Mouse (Mus musculus) mouse embryonic stem cell (cell line): ENCODE data around the gene Ak3.

ENCODE experiments used
- in situ Hi-C, 2 experiments: fragments of 300-500 bp; cut with MboI; formaldehyde crosslinking; loops; 1 replicate in 1 of 2; 3 replicates in 1 of 2; pipeline ENCODE4 v1.14.3; 2019 to 2020; ENCODE audit warnings: low sequenced_read_pairs in 2 of 2, low pct_unique_long_range_greater_than_20kb in 1 of 2, mixed read lengths in 1 of 2; ENCODE audit not compliant: unreplicated experiment in 1 of 2

The Ak3 gene

GRCm38 (mm10) chr19:29047334-29048170 is at the start of gene Ak3:
TSS of gene Ak3 (minus strand) at chr19:29047961.
- in situ Hi-C loops = no loop called here

- in situ Hi-C loops = no loop called here
These were observed 44.4 kb upstream of the Ak3 start for GRCm38 (mm10) chr19:29092194-29092593.

DNA sequence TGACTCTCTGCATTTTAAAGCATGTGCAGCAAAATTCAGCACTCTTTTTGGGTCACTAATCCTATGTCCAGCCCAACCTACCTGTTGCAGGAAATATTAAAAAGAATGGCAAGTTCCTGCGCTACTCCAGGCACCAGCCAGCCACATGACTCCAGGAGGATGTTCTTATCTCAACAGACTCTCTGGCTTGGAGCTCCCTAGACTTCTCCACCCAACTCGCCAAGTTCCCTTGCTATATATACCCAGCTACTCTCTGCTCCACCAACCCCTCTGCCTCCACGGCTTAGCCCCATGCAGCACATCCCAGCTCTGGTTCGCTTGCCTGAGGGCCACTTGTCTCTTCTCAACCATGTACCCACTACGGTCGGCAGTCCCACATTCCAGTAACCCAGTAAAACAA is 40.9 kb upstream of the Ak3 start:
- in situ Hi-C loops = no loop called here

- in situ Hi-C loops = loop anchor here in 1 of 2 experiments (25.0 kb wide), 1 partner anchor 437 kb away; the partner anchor contains the start of gene Ric1
These were observed 27.0 kb upstream of the Ak3 start for GRCm38 (mm10) chr19:29074802-29075201.

GRCm38 (mm10) chr19:29069195-29069594 is 21.4 kb upstream of the Ak3 start:
- in situ Hi-C loops = loop anchor here (10.0 to 25.0 kb wide), 3 partner anchors 186 to 443 kb away; partner anchors contain the start of genes Jak2 (in 1 of the 2) and Ric1 (in 1 of the 2)

- in situ Hi-C loops = loop anchor here (10.0 to 25.0 kb wide), 3 partner anchors 188 to 445 kb away; partner anchors contain the start of genes Jak2 (in 1 of the 2) and Ric1 (in 1 of the 2)
These were observed 19.3 kb upstream of the Ak3 start for GRCm38 (mm10) chr19:29066981-29067471.

DNA sequence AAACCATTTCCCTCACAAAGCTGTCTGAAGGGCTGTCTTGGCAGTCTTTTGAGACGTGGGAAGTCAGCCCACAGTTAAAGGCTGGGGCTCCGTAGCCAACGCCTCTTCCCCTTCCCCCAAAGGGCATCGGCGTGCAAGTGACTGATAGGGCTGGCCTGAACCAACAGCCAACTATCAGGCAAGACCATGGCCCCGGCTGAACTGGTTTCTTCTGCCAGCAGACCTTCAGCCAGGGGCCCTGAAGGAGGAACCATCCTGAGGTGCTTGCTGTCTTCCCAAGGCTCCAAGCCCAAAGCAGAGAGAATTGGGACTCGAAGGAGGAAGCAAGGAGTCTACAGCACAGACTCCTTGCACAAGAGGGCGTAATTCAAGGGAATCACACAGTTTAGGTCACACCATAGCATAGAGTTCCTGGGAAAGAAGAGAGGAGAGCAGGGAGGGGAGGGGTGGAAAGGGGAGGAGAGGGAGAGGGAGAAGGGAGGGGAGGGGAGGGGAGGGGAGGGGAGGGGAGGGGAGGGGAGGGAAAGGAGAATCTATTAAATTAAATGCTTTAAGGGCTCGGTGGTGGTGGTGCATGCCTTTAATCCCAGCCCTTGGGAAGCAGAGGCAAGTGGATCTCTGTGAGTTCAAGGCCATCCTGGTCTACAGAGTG is 16.8 kb upstream of the Ak3 start:
- in situ Hi-C loops = loop anchor here (10.0 to 25.0 kb wide), 3 partner anchors 190 to 448 kb away; partner anchors contain the start of genes Jak2 (in 1 of the 2) and Ric1 (in 1 of the 2)

- in situ Hi-C loops = loop anchor here (10.0 to 25.0 kb wide), 3 partner anchors 191 to 449 kb away; partner anchors contain the start of genes Jak2 (in 1 of the 2) and Ric1 (in 1 of the 2)
These were observed 16.0 kb upstream of the Ak3 start for GRCm38 (mm10) chr19:29063577-29064363.

- in situ Hi-C loops = loop anchor here (10.0 to 25.0 kb wide), 3 partner anchors 192 to 449 kb away; partner anchors contain the start of genes Jak2 (in 1 of the 2) and Ric1 (in 1 of the 2)
These were observed 15.2 kb upstream of the Ak3 start for GRCm38 (mm10) chr19:29063009-29063408.

DNA sequence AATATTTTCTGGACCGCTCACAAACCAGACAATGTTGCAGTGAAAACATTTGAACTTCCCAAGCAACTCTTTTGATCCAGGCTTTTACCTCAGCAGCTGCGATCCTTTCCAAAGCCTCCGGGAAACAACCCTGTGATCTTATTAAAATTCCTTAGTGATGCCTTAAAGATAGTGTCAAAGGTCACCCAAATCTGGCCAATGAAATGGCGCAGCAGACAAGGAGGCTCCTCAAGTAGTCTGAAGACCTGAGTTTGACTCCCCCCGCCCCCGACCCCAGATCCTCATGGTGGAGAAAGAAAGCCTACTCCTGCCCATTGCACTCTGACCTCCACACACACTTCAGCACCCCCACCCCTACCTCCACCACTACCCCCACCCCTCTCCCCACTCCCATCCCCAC is 12.5 kb upstream of the Ak3 start:
- in situ Hi-C loops = loop anchor here (10.0 to 25.0 kb wide), 3 partner anchors 195 to 452 kb away; partner anchors contain the start of genes Jak2 (in 1 of the 2) and Ric1 (in 1 of the 2)

GRCm38 (mm10) chr19:29059688-29060087 is 11.9 kb upstream of the Ak3 start:
- in situ Hi-C loops = loop anchor here (10.0 to 25.0 kb wide), 4 partner anchors 195 to 453 kb away; partner anchors contain the start of genes Jak2 (in 1 of the 2) and Ric1 (in 1 of the 2)

DNA sequence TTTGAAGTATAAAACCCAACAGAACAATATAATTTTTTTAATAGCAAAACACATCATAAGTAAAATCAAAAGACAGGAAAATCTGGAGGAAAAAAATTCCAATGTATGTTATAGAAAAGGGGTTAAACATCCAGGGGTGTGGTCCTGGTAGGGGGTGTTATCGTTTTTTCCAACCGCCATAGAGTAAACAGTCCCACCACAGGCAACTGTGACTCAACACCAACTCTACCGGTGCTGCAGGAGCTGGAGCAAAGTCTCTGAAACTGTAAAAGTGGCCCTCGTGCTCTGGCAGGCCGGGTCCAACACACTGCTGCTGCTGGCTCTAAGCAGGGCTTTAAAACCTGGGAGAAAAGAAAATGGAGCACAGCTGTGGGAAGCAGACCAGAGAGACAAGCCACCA is 11.0 kb upstream of the Ak3 start:
- in situ Hi-C loops = loop anchor here (10.0 to 25.0 kb wide), 2 partner anchors 284 to 454 kb away; partner anchors contain the start of gene Ric1 (in 1 of the 2)

DNA sequence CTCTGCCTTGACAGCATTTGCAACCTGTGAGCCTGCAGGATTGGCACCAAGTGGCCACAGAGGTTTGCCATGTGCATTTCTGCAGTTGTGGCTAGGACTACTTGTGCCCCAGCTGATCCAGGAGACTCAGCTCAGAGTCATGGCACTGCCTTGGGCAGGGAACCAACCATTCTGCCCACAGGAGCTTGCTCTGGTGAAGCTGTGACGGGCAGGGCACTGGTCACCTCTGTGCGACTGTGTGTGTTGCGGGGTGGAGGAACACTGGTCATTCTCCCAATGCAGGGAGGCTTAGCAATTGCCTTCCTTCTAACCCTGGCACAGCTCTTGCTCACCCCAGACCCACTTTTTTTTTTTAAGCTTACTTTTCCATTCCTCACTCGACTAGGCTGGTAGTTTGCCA is 7.7 kb upstream of the Ak3 start:
- in situ Hi-C loops = loop anchor here (10.0 to 25.0 kb wide), 2 partner anchors 281 to 457 kb away; partner anchors contain the start of gene Ric1 (in 1 of the 2)

DNA sequence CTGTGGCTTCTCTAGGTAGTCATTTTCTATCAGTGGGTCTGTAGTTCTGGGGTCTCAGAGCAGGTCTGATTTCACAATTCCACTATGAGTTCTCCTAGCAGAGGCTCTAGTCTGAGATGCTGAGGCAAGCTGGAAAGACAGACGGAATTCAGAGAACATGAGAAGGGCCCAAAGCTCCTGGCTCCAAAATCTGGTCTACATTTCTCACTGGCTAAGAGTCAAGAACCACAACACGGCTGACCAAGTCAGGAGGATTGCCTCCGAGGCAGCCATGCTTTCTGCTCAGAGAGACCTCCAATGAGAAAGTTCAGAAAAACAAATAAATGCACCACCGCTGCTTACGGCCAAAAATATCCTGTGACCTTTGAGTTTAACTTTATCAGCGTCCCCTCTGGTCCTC is 6.8 kb upstream of the Ak3 start:
- in situ Hi-C loops = loop anchor here (10.0 to 25.0 kb wide), 2 partner anchors 280 to 458 kb away; partner anchors contain the start of gene Ric1 (in 1 of the 2)

DNA sequence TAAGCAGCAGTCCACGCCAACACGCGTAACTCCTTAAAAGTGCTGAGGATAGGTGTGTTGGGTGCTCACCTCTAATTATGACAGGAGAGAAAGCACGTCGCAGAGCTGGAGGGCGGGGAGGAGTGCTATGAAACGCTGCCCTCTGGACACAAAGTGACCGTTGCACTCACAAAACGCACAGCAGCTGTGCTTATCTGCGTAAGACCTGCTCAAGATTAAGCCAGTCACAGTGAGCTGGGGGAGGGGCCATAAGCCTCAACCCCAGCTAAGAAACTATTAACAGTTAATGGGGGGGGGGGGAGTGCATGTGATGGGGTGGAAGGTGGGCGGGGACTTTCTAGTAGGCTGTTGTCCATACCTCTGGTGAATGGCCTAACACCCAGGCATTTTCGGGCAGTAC is 5.0 kb upstream of the Ak3 start:
- in situ Hi-C loops = loop anchor here (10.0 to 25.0 kb wide), 2 partner anchors 278 to 460 kb away; partner anchors contain the start of gene Ric1 (in 1 of the 2)

DNA sequence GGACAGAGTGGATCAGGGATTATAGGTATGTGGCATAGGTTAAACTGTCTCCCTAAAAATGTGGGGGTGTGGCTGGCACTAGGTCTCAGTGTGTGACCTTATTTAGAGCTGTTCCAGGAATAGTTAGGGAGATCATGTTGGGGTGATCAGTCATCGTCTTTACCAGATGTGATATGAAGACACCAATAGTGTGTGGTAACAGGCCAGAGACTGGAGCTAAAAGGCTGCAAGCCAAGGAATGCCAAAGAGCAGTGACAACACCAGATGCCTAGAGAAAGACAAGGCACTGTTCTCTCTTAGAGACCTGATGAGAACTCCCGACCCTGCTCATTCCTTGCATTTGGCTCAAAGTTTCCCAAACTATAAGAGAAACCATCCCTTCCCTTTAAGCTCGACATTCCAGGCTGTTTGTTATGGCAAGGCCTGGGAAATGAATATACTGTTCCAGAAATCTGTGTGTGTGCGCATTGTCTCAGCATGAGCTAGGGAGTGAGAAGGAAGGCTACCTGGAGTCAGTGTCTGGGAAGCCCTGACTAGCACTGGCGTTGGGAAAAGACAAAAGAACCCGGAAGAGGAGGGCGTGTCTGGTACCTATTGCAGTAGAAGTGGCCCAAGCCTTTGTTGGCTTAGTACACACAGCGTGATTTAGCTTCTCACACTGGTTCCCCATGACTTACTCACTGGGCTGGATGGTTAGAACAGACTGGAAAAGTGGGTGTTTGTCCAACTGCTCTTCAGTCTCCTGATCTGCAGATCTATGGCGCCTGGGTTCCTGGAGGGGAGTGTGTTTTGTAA is 2.6 kb upstream of the Ak3 start:
- in situ Hi-C loops = loop anchor here (10.0 to 25.0 kb wide), 2 partner anchors 276 to 462 kb away; partner anchors contain the start of gene Ric1 (in 1 of the 2)
